Mouse (Mus musculus): ENCODE results near the gene Fgfr2. TPM values are rescaled to one million over a fixed set of nuclear protein-coding genes. Genes with fewer than 3 reads are reported as not detected.

The Fgfr2 gene
- polyA plus RNA-seq, 1 experiment from 2014 or later, result 33.9 TPM

- no peak for ATAC-seq (ENCODE audit: low FRiP score)
- Histone ChIP-seq H3K4me2 (no peak overlapping the region), H3K4me1 (replicated peaks) (peaks cover 18% of the 10 kb centered on the region), H3K27me3 (no peaks in the 10 kb centered on the region), H3K9ac (no peak overlapping the region), H3K36me3 (no peaks in the 10 kb centered on the region), H3K4me3 (no peak overlapping the region), H3K9me3 (0 out of 2 replicates have a peak, but pooled peaks cover 5% of the 10 kb centered on the region), H3K27ac (no peak overlapping the region)
- 90% methylated on average over 2 of the region's 2 CpGs for WGBS
Observed at GRCm38 (mm10) chr7:130578066-130578465, 2545.1 kb downstream of the Fgfr2 start.

GRCm38 (mm10) chr7:130577388-130578003, 2545.7 kb downstream of the Fgfr2 start, which contains the start of gene Tacc2:
TSS of gene Tacc2 (plus strand) at chr7:130577438.
- Histone ChIP-seq H3K9me3 (0 out of 2 replicates have a peak, but pooled peaks cover 5% of the 10 kb centered on the region), H3K9ac (no peak within 1 kb of the TSS), H3K27ac (no peak within 1 kb of the TSS), H3K36me3 (no peaks in the 10 kb centered on the region), H3K4me3 (no peak within 1 kb of the TSS), H3K27me3 (no peaks in the 10 kb centered on the region), H3K4me2 (peak within 1 kb of the TSS; percentile 4; the same call in 1 of the 2 replicates), H3K4me1 (replicated peaks) (peaks cover 18% of the 10 kb centered on the region)
- no peak for ATAC-seq (ENCODE audit: low FRiP score)
- 59% methylated on average over 15 of the region's 15 CpGs for WGBS

- Histone ChIP-seq H3K9me3 (0 out of 2 replicates have a peak, but pooled peaks cover 5% of the 10 kb centered on the region), H3K36me3 (no peaks in the 10 kb centered on the region), H3K27ac (no peak overlapping the region), H3K4me3 (no peak overlapping the region), H3K9ac (no peak overlapping the region), H3K27me3 (no peaks in the 10 kb centered on the region), H3K4me2 (peak overlapping the region; percentile 4; the same call in 1 of the 2 replicates), H3K4me1 (replicated peaks) (peaks cover 18% of the 10 kb centered on the region)
- no peak for ATAC-seq (ENCODE audit: low FRiP score)
- 37% methylated on average over 10 of the region's 10 CpGs for WGBS
Observed at GRCm38 (mm10) chr7:130576981-130577380, 2546.2 kb downstream of the Fgfr2 start.

- no peaks in the 10 kb centered on the region for H3K9me3 ChIP-seq
- H3K4me3 ChIP-seq, result no peak overlapping the region
- 52% methylated on average over 13 of the region's 13 CpGs for WGBS
- H3K27me3 ChIP-seq, result no peaks in the 10 kb centered on the region
- peaks cover 24% of the 10 kb centered on the region for H3K4me1 ChIP-seq (replicated peaks)
- H3K27ac ChIP-seq, result peak overlapping the region; percentile 66
- H3K9ac ChIP-seq, result no peak overlapping the region
- no peaks in the 10 kb centered on the region for H3K36me3 ChIP-seq
- ATAC-seq (ENCODE audit: low FRiP score), result peak; percentile 90
- H3K4me2 ChIP-seq, result no peak overlapping the region
Observed at GRCm38 (mm10) chr7:130574211-130574991, 2548.7 kb downstream of the Fgfr2 start.

GRCm38 (mm10) chr7:130573746-130574145, 2549.4 kb downstream of the Fgfr2 start:
- no peak for ATAC-seq (ENCODE audit: low FRiP score)
- H3K36me3 ChIP-seq, result no peaks in the 10 kb centered on the region
- 93% methylated on average over 10 of the region's 10 CpGs for WGBS
- no peak overlapping the region for H3K4me2 ChIP-seq
- peak overlapping the region; percentile 32; the same call in 1 of the 2 replicates for H3K27ac ChIP-seq
- H3K9ac ChIP-seq, result no peak overlapping the region
- peaks cover 24% of the 10 kb centered on the region for H3K4me1 ChIP-seq (replicated peaks)
- H3K27me3 ChIP-seq, result no peaks in the 10 kb centered on the region
- no peak overlapping the region for H3K4me3 ChIP-seq
- H3K9me3 ChIP-seq, result no peaks in the 10 kb centered on the region

GRCm38 (mm10) chr7:130572821-130573220, 2550.3 kb downstream of the Fgfr2 start, which contains the start of gene Nsmce4a:
TSS of gene Nsmce4a (minus strand) at chr7:130573118.
- H3K27me3 ChIP-seq, result no peaks in the 10 kb centered on the region
- ATAC-seq (ENCODE audit: low FRiP score), result no peak
- H3K27ac ChIP-seq, result peak within 1 kb of the TSS; percentile 32; the same call in 1 of the 2 replicates
- no peaks in the 10 kb centered on the region for H3K36me3 ChIP-seq
- 73% methylated on average over 11 of the region's 11 CpGs for WGBS
- H3K4me3 ChIP-seq, result no peak within 1 kb of the TSS
- no peak within 1 kb of the TSS for H3K4me2 ChIP-seq
- no peak within 1 kb of the TSS for H3K9ac ChIP-seq
- H3K9me3 ChIP-seq, result no peaks in the 10 kb centered on the region
- H3K4me1 ChIP-seq (replicated peaks), result peaks cover 24% of the 10 kb centered on the region

- ATAC-seq (ENCODE audit: low FRiP score), result no peak
- Histone ChIP-seq H3K27me3 (no peaks in the 10 kb centered on the region), H3K4me1 (replicated peaks) (peaks cover 15% of the 10 kb centered on the region), H3K27ac (no peak overlapping the region), H3K9me3 (no peaks in the 10 kb centered on the region), H3K4me3 (no peak overlapping the region), H3K9ac (no peak overlapping the region), H3K36me3 (no peaks in the 10 kb centered on the region), H3K4me2 (no peak overlapping the region)
- 36% methylated on average over 7 of the region's 7 CpGs for WGBS
Observed at GRCm38 (mm10) chr7:130570472-130570871, 2552.7 kb downstream of the Fgfr2 start.

- 82% methylated on average over 9 of the region's 9 CpGs for WGBS
- Histone ChIP-seq H3K4me2 (no peak overlapping the region), H3K27ac (no peak overlapping the region), H3K4me3 (no peak overlapping the region), H3K27me3 (no peaks in the 10 kb centered on the region), H3K36me3 (no peaks in the 10 kb centered on the region), H3K4me1 (replicated peaks) (0 out of 2 replicates have a peak, but pooled peaks cover 6% of the 10 kb centered on the region), H3K9me3 (no peaks in the 10 kb centered on the region), H3K9ac (no peak overlapping the region)
- ATAC-seq (ENCODE audit: low FRiP score), result no peak
Observed at GRCm38 (mm10) chr7:130568783-130569436, 2554.2 kb downstream of the Fgfr2 start.

- H3K4me3 ChIP-seq, result no peak overlapping the region
- ATAC-seq (ENCODE audit: low FRiP score), result no peak
- H3K9me3 ChIP-seq, result no peaks in the 10 kb centered on the region
- no peak overlapping the region for H3K4me2 ChIP-seq
- H3K27me3 ChIP-seq, result no peaks in the 10 kb centered on the region
- no peaks in the 10 kb centered on the region for H3K36me3 ChIP-seq
- H3K9ac ChIP-seq, result no peak overlapping the region
- H3K27ac ChIP-seq, result no peak overlapping the region
- no peaks in the 10 kb centered on the region for H3K4me1 ChIP-seq (replicated peaks)
- 75% methylated on average over 3 of the region's 3 CpGs for WGBS
Observed at GRCm38 (mm10) chr7:130564596-130564995, 2558.6 kb downstream of the Fgfr2 start.

GRCm38 (mm10) chr7:130563880-130564279, 2559.3 kb downstream of the Fgfr2 start:
- WGBS, result 65% methylated on average over 4 of the region's 4 CpGs

GRCm38 (mm10) chr7:130563276-130563675, 2559.9 kb downstream of the Fgfr2 start:
- H3K4me3 ChIP-seq, result no peak overlapping the region
- H3K9me3 ChIP-seq, result no peaks in the 10 kb centered on the region
- H3K4me1 ChIP-seq (replicated peaks), result no peaks in the 10 kb centered on the region
- no peaks in the 10 kb centered on the region for H3K27me3 ChIP-seq
- ATAC-seq (ENCODE audit: low FRiP score), result no peak
- no peak overlapping the region for H3K9ac ChIP-seq
- no peaks in the 10 kb centered on the region for H3K36me3 ChIP-seq
- no peak overlapping the region for H3K4me2 ChIP-seq
- WGBS, result 93% methylated on average over 4 of the region's 4 CpGs
- H3K27ac ChIP-seq, result no peak overlapping the region

More at GRCm38 (mm10) chr7:130563880-130564279, 2559.3 kb downstream of the Fgfr2 start:
- no peak overlapping the region for H3K9ac ChIP-seq
- no peak overlapping the region for H3K4me2 ChIP-seq
- H3K9me3 ChIP-seq, result no peaks in the 10 kb centered on the region
- no peak for ATAC-seq (ENCODE audit: low FRiP score)
- no peaks in the 10 kb centered on the region for H3K27me3 ChIP-seq
- H3K4me1 ChIP-seq (replicated peaks), result no peaks in the 10 kb centered on the region
- no peak overlapping the region for H3K27ac ChIP-seq
- no peak overlapping the region for H3K4me3 ChIP-seq
- no peaks in the 10 kb centered on the region for H3K36me3 ChIP-seq

GRCm38 (mm10) chr7:130560933-130561332, 2562.2 kb downstream of the Fgfr2 start:
- ATAC-seq (ENCODE audit: low FRiP score), result no peak
- H3K36me3 ChIP-seq, result no peaks in the 10 kb centered on the region
- no peak overlapping the region for H3K9ac ChIP-seq
- H3K4me3 ChIP-seq, result no peak overlapping the region
- H3K9me3 ChIP-seq, result no peaks in the 10 kb centered on the region
- no peaks in the 10 kb centered on the region for H3K4me1 ChIP-seq (replicated peaks)
- H3K4me2 ChIP-seq, result no peak overlapping the region
- no peaks in the 10 kb centered on the region for H3K27me3 ChIP-seq
- 74% methylated on average over 1 of the region's 1 CpGs for WGBS
- H3K27ac ChIP-seq, result no peak overlapping the region
